Mouse (Mus musculus): ENCODE results near the gene Lrsam1. TPM values are rescaled to one million over a fixed set of nuclear protein-coding genes. Genes with fewer than 3 reads are reported as not detected.

The Lrsam1 gene
- total and polyA plus RNA-seq, 2 experiments from 2014 or later: 25.3 to 37.3 TPM

- Histone ChIP-seq H3K27ac (ENCODE audit: low read depth, low read length) (no peak overlapping the region), H3K4me3 (ENCODE audit: low read depth, low read length) (no peak overlapping the region), H3K9me3 (ENCODE audit: low read length) (no peaks in the 10 kb centered on the region), H3K9ac (replicated peaks; ENCODE audit: low read length, poor library complexity, severe bottlenecking) (no peak overlapping the region), H3K4me2 (ENCODE audit: low read depth, low read length, poor library complexity, severe bottlenecking) (no peak overlapping the region), H3K36me3 (ENCODE audit: insufficient read depth, low read length) (peaks cover 44% of the 10 kb centered on the region), H3K4me1 (ENCODE audit: insufficient read depth, low read length) (no peaks in the 10 kb centered on the region), H3K27me3 (ENCODE audit: insufficient read depth, low read length) (no peaks in the 10 kb centered on the region)
- TF ChIP-seq CTCF (IDR thresholded peaks at IDR 0.05): no peak
- ATAC-seq (ENCODE audit: low FRiP score) (no peak), DNase-seq (ENCODE audit: low spot score) (no peak)
- WGBS: 93% methylated on average over 8 of the region's 8 CpGs
These were observed 12.8 kb upstream of the Lrsam1 start for GRCm38 (mm10) chr2:32974216-32974615.

- Histone ChIP-seq H3K9me3 (ENCODE audit: low read length) (no peaks in the 10 kb centered on the region), H3K27ac (ENCODE audit: low read depth, low read length) (no peak overlapping the region), H3K4me1 (ENCODE audit: insufficient read depth, low read length) (0 out of 2 replicates have a peak, but pooled peaks cover 3% of the 10 kb centered on the region), H3K9ac (replicated peaks; ENCODE audit: low read length, poor library complexity, severe bottlenecking) (no peak overlapping the region), H3K4me3 (ENCODE audit: low read depth, low read length) (no peak overlapping the region), H3K36me3 (ENCODE audit: insufficient read depth, low read length) (peaks cover 36% of the 10 kb centered on the region), H3K27me3 (ENCODE audit: insufficient read depth, low read length) (no peaks in the 10 kb centered on the region), H3K4me2 (ENCODE audit: low read depth, low read length, poor library complexity, severe bottlenecking) (no peak overlapping the region)
- DNase-seq (ENCODE audit: low spot score) (peak; percentile 72), ATAC-seq (ENCODE audit: low FRiP score) (no peak)
- WGBS: 31% methylated on average over 9 of the region's 9 CpGs
- no peak for TF ChIP-seq CTCF (IDR thresholded peaks at IDR 0.05)
These were observed 9.8 kb upstream of the Lrsam1 start for GRCm38 (mm10) chr2:32971235-32971634.

- H3K4me2 ChIP-seq (ENCODE audit: low read depth, low read length, poor library complexity, severe bottlenecking): no peak overlapping the region
- H3K9ac ChIP-seq (replicated peaks; ENCODE audit: low read length, poor library complexity, severe bottlenecking): no peak overlapping the region
- 88% methylated on average over 8 of the region's 8 CpGs for WGBS
- H3K27me3 ChIP-seq (ENCODE audit: insufficient read depth, low read length): no peaks in the 10 kb centered on the region
- H3K4me3 ChIP-seq (ENCODE audit: low read depth, low read length): no peak overlapping the region
- H3K4me1 ChIP-seq (ENCODE audit: insufficient read depth, low read length): 0 out of 2 replicates have a peak, but pooled peaks cover 3% of the 10 kb centered on the region
- ATAC-seq (ENCODE audit: low FRiP score) (no peak), DNase-seq (ENCODE audit: low spot score) (no peak)
- H3K36me3 ChIP-seq (ENCODE audit: insufficient read depth, low read length): peaks cover 21% of the 10 kb centered on the region
- TF ChIP-seq CTCF (IDR thresholded peaks at IDR 0.05): no peak
- H3K27ac ChIP-seq (ENCODE audit: low read depth, low read length): no peak overlapping the region
- no peaks in the 10 kb centered on the region for H3K9me3 ChIP-seq (ENCODE audit: low read length)
These were observed 7.9 kb upstream of the Lrsam1 start for GRCm38 (mm10) chr2:32969326-32969725.

- no peak for DNase-seq (ENCODE audit: low spot score)
- Histone ChIP-seq H3K4me2 (ENCODE audit: low read depth, low read length, poor library complexity, severe bottlenecking) (peak overlapping the region; percentile 87), H3K4me3 (ENCODE audit: low read depth, low read length) (peak overlapping the region; percentile 46; the same call in 1 of the 2 replicates)
These were observed 6.7 kb upstream of the Lrsam1 start for GRCm38 (mm10) chr2:32968024-32968614.

GRCm38 (mm10) chr2:32966689-32967631, 5.5 kb upstream of the Lrsam1 start:
- Histone ChIP-seq H3K27ac (ENCODE audit: low read depth, low read length) (peak overlapping the region; percentile 91), H3K4me1 (ENCODE audit: insufficient read depth, low read length) (0 out of 2 replicates have a peak, but pooled peaks cover 3% of the 10 kb centered on the region), H3K9me3 (ENCODE audit: low read length) (no peaks in the 10 kb centered on the region), H3K4me2 (ENCODE audit: low read depth, low read length, poor library complexity, severe bottlenecking) (peak overlapping the region; percentile 87), H3K9ac (replicated peaks; ENCODE audit: low read length, poor library complexity, severe bottlenecking) (peak overlapping the region; percentile 59), H3K4me3 (ENCODE audit: low read depth, low read length) (peak overlapping the region; percentile 46), H3K36me3 (ENCODE audit: insufficient read depth, low read length) (peaks cover 8% of the 10 kb centered on the region; the same call in 1 of the 2 replicates), H3K27me3 (ENCODE audit: insufficient read depth, low read length) (no peaks in the 10 kb centered on the region)
- TF ChIP-seq CTCF (IDR thresholded peaks at IDR 0.05): peak; percentile 74
- DNase-seq (ENCODE audit: low spot score) (peak; percentile 96), ATAC-seq (ENCODE audit: low FRiP score) (peak; percentile 92)
- WGBS: under 1% methylated on average over 55 of the region's 55 CpGs

More at GRCm38 (mm10) chr2:32968024-32968614, 6.7 kb upstream of the Lrsam1 start:
- WGBS: 87% methylated on average over 9 of the region's 9 CpGs
- Histone ChIP-seq H3K27me3 (ENCODE audit: insufficient read depth, low read length) (no peaks in the 10 kb centered on the region), H3K9ac (replicated peaks; ENCODE audit: low read length, poor library complexity, severe bottlenecking) (peak overlapping the region; percentile 59; the same call in 1 of the 2 replicates), H3K4me1 (ENCODE audit: insufficient read depth, low read length) (0 out of 2 replicates have a peak, but pooled peaks cover 3% of the 10 kb centered on the region), H3K36me3 (ENCODE audit: insufficient read depth, low read length) (peaks cover 13% of the 10 kb centered on the region), H3K9me3 (ENCODE audit: low read length) (no peaks in the 10 kb centered on the region), H3K27ac (ENCODE audit: low read depth, low read length) (peak overlapping the region; percentile 91; the same call in 1 of the 2 replicates)
- ATAC-seq (ENCODE audit: low FRiP score): no peak
- no peak for TF ChIP-seq CTCF (IDR thresholded peaks at IDR 0.05)
